8 mouse cellular contexts compared by ENCODE assay signal in genomic region chr1:194619353-194620244, GRCm38 (mm10). TPM values are rescaled to one million over a fixed set of nuclear protein-coding genes. Genes with fewer than 3 reads are reported as not detected.
DNase-seq lines count a peak whose midpoint lies in the region; ATAC-seq and TF ChIP-seq lines count a peak whose summit lies in the region.

No protein-coding gene starts in this region.

- H3K4me2 ChIP-seq in forebrain, embryonic 11.5 days (ENCODE audit: low read depth, low read length, severe bottlenecking) = peak overlapping the region; percentile 90
- H3K4me2 ChIP-seq in heart, embryonic 15.5 days = peak overlapping the region; percentile 89
- H3K4me2 ChIP-seq in liver, embryonic 13.5 days = peak overlapping the region; percentile 96
- peak overlapping the region; percentile 87 for H3K4me2 ChIP-seq in neural tube, embryonic 12.5 days (replicated peaks)
- H3K4me2 ChIP-seq in stomach, postnatal 0 days (replicated peaks; ENCODE audit: low read depth) = peak overlapping the region; percentile 95

- no peaks in the 10 kb centered on the region for H3K36me3 ChIP-seq in forebrain, embryonic 11.5 days (ENCODE audit: control insufficient read depth, insufficient read depth, low read length)
- H3K36me3 ChIP-seq in heart, embryonic 15.5 days = no peaks in the 10 kb centered on the region
- H3K36me3 ChIP-seq in liver, embryonic 13.5 days = no peaks in the 10 kb centered on the region
- no peaks in the 10 kb centered on the region for H3K36me3 ChIP-seq in neural tube, embryonic 12.5 days
- no peaks in the 10 kb centered on the region for H3K36me3 ChIP-seq in stomach, postnatal 0 days (ENCODE audit: control insufficient read depth, insufficient read depth, low read length)

- peak; percentile 83 for DNase-seq in 3T3-L1 (ENCODE audit: low read depth, low spot score)
- DNase-seq in c-Kit-positive CD71-positive TER-119-positive erythroid progenitor cells, embryonic 14.5 days (ENCODE audit: low spot score) = peak; percentile 78
- peak; percentile 91 for DNase-seq in forebrain, embryonic 11.5 days (ENCODE audit: low spot score)
- DNase-seq in kidney, postnatal 25 days = peak; percentile 88 to 94
- peak; percentile 73 for DNase-seq in liver, embryonic 13.5 days
- DNase-seq in stomach, postnatal 0 days (ENCODE audit: low spot score) = peak; percentile 88

- H3K4me3 ChIP-seq in forebrain, embryonic 11.5 days (ENCODE audit: low read depth, low read length) = peak overlapping the region; percentile 77
- peak overlapping the region; percentile 92 for H3K4me3 ChIP-seq in heart, embryonic 15.5 days
- peak overlapping the region; percentile 76 for H3K4me3 ChIP-seq in liver, embryonic 13.5 days (replicated peaks)
- H3K4me3 ChIP-seq in neural tube, embryonic 12.5 days = peak overlapping the region; percentile 92
- H3K4me3 ChIP-seq in stomach, postnatal 0 days (ENCODE audit: low read depth, low read length) = peak overlapping the region; percentile 92

- no peak for TF ChIP-seq EP300 in stomach, postnatal 0 days (optimal IDR thresholded peaks at IDR 0.05)

- TF ChIP-seq CTCF in stomach, postnatal 0 days (IDR thresholded peaks at IDR 0.05; ENCODE audit: low read depth) = peak; percentile 63

- H3K27me3 ChIP-seq in forebrain, embryonic 11.5 days (ENCODE audit: control insufficient read depth, insufficient read depth, low read length) = no peaks in the 10 kb centered on the region
- no peaks in the 10 kb centered on the region for H3K27me3 ChIP-seq in heart, embryonic 15.5 days
- peaks cover 5% of the 10 kb centered on the region; the same call in 1 of the 2 replicates for H3K27me3 ChIP-seq in liver, embryonic 13.5 days
- no peaks in the 10 kb centered on the region for H3K27me3 ChIP-seq in neural tube, embryonic 12.5 days (replicated peaks)
- no peaks in the 10 kb centered on the region for H3K27me3 ChIP-seq in stomach, postnatal 0 days (ENCODE audit: control insufficient read depth, insufficient read depth, low read length)

- H3K9ac ChIP-seq in forebrain, embryonic 11.5 days (ENCODE audit: low read length) = peak overlapping the region; percentile 82
- H3K9ac ChIP-seq in heart, embryonic 15.5 days = peak overlapping the region; percentile 89
- H3K9ac ChIP-seq in liver, embryonic 13.5 days = peak overlapping the region; percentile 72
- H3K9ac ChIP-seq in neural tube, embryonic 12.5 days = peak overlapping the region; percentile 98
- H3K9ac ChIP-seq in stomach, postnatal 0 days (ENCODE audit: low read length) = peak overlapping the region; percentile 88

- H3K27ac ChIP-seq in forebrain, embryonic 11.5 days (ENCODE audit: low read depth, low read length) = peak overlapping the region; percentile 48
- peak overlapping the region; percentile 93 for H3K27ac ChIP-seq in heart, embryonic 15.5 days
- H3K27ac ChIP-seq in liver, embryonic 13.5 days = peak overlapping the region; percentile 61
- peak overlapping the region; percentile 86 for H3K27ac ChIP-seq in neural tube, embryonic 12.5 days
- H3K27ac ChIP-seq in stomach, postnatal 0 days (replicated peaks) = peak overlapping the region; percentile 88

- WGBS in forebrain, embryonic 11.5 days = under 1% methylated on average over 62 of the region's 62 CpGs
- WGBS in heart, embryonic 15.5 days = under 1% methylated on average over 62 of the region's 62 CpGs
- under 1% methylated on average over 62 of the region's 62 CpGs for WGBS in liver, embryonic 13.5 days (ENCODE audit: insufficient replicate concordance)
- WGBS in neural tube, embryonic 12.5 days = under 1% methylated on average over 62 of the region's 62 CpGs
- WGBS in stomach, postnatal 0 days = 1% methylated on average over 62 of the region's 62 CpGs

- ATAC-seq in forebrain, embryonic 11.5 days (replicated peaks; ENCODE audit: low FRiP score) = peak; percentile 90
- peak; percentile 93 for ATAC-seq in heart, embryonic 15.5 days (replicated peaks; ENCODE audit: insufficient number of reproducible peaks, insufficient read depth, low FRiP score, low read depth)
- peak; percentile 94 for ATAC-seq in liver, embryonic 13.5 days (ENCODE audit: low read depth)
- ATAC-seq in neural tube, embryonic 12.5 days (ENCODE audit: low FRiP score, low read depth) = peak; percentile 92
- peak; percentile 93 for ATAC-seq in stomach, postnatal 0 days (ENCODE audit: low FRiP score, low TSS enrichment)

- H3K4me1 ChIP-seq in forebrain, embryonic 11.5 days (replicated peaks; ENCODE audit: control insufficient read depth, insufficient read depth, low read length) = peaks cover 20% of the 10 kb centered on the region; the same call in 1 of the 2 replicates
- peaks cover 47% of the 10 kb centered on the region for H3K4me1 ChIP-seq in heart, embryonic 15.5 days (replicated peaks)
- H3K4me1 ChIP-seq in liver, embryonic 13.5 days (replicated peaks) = peaks cover 52% of the 10 kb centered on the region
- H3K4me1 ChIP-seq in neural tube, embryonic 12.5 days = peaks cover 43% of the 10 kb centered on the region
- peaks cover 2% of the 10 kb centered on the region; the same call in 1 of the 2 replicates for H3K4me1 ChIP-seq in stomach, postnatal 0 days (replicated peaks; ENCODE audit: control insufficient read depth, insufficient read depth)

- H3K9me3 ChIP-seq in forebrain, embryonic 11.5 days (ENCODE audit: control insufficient read depth, low read length) = no peaks in the 10 kb centered on the region
- H3K9me3 ChIP-seq in heart, embryonic 15.5 days (replicated peaks) = no peaks in the 10 kb centered on the region
- no peaks in the 10 kb centered on the region for H3K9me3 ChIP-seq in liver, embryonic 13.5 days (replicated peaks)
- no peaks in the 10 kb centered on the region for H3K9me3 ChIP-seq in neural tube, embryonic 12.5 days
- no peaks in the 10 kb centered on the region for H3K9me3 ChIP-seq in stomach, postnatal 0 days (ENCODE audit: control insufficient read depth, low read length)

RNA-seq across cellular contexts. Expression of gene Plxna2, which starts 1.6 kb away (rescaled TPM):
- 19.0 and 22.5 TPM in 2 replicates for polyA plus RNA-seq in forebrain, embryonic 11.5 days (2014; fragmentation: Nextera tagmentation; extraction: Ambion mirVana)
- polyA plus RNA-seq in heart, embryonic 15.5 days (2015; fragmentation: Nextera tagmentation; extraction: Ambion mirVana) = 4.6 and 6.2 TPM in 2 replicates
- 1.1 and 1.3 TPM in 2 replicates for polyA plus RNA-seq in liver, embryonic 13.5 days (2015; fragmentation: Nextera tagmentation; extraction: Ambion mirVana)
- polyA plus RNA-seq in neural tube, embryonic 12.5 days (2016; fragmentation: Nextera tagmentation; extraction: Ambion mirVana) = 32.8 and 33.5 TPM in 2 replicates
- 3.4 and 3.5 TPM in 2 replicates for polyA plus RNA-seq in stomach, postnatal 0 days (2015; fragmentation: Nextera tagmentation; extraction: Ambion mirVana)

Comparison
In these comparisons a context has a peak if more than half of its experiments do, and no peak if none do; other contexts are left out.
1. Peak in every context shown above with its lines: DNase-seq, ATAC-seq, H3K4me3 ChIP-seq and H3K27ac ChIP-seq.